Mouse (Mus musculus) heart, embryonic 14.5 days (tissue): ENCODE results near the gene Polg. TPM values are rescaled to one million over a fixed set of nuclear protein-coding genes. Genes with fewer than 3 reads are reported as not detected.

ENCODE experiments used
- ATAC-seq: fragments of 200-750 bp; cut with Nextera tagmentation; 2 replicates; pipeline ENCODE4 v1.8.0; 2017; ENCODE audit warnings: low read depth, moderate TSS enrichment; ENCODE audit not compliant: insufficient number of reproducible peaks, insufficient read depth, low FRiP score
- H3K27ac ChIP-seq, 2 experiments: fragments of 200-500 bp in 1 of 2; fragments of 300-500 bp in 1 of 2; sonication (generic) in 1 of 2; replicated peaks in 1 of 2; 2 replicates each; pipeline ENCODE4 v1.5.1; 2012 to 2014; ENCODE audit warnings: low read depth in 2 of 2, low read length in 2 of 2, control low read depth in 1 of 2, mild to moderate bottlenecking in 1 of 2, mixed read lengths in 1 of 2; ENCODE audit not compliant: control insufficient read depth in 1 of 2, insufficient read depth in 1 of 2
- H3K27me3 ChIP-seq: fragments of 300-500 bp; sonication (generic); 2 replicates; pipeline ENCODE4 v1.6.1; 2014; ENCODE audit warnings: mild to moderate bottlenecking, low read length, control low read depth; ENCODE audit not compliant: control insufficient read depth, insufficient read depth
- H3K36me3 ChIP-seq: fragments of 300-500 bp; sonication (generic); 2 replicates; pipeline ENCODE4 v1.6.1; 2014; ENCODE audit warnings: mild to moderate bottlenecking, control low read depth, low read length, mixed read lengths; ENCODE audit not compliant: control insufficient read depth, insufficient read depth
- H3K4me1 ChIP-seq, 2 experiments: fragments of 200-500 bp in 1 of 2; fragments of 300-500 bp in 1 of 2; sonication (generic) in 1 of 2; 2 replicates each; pipeline ENCODE4 v1.6.1; 2012 to 2014; ENCODE audit warnings: low read length in 2 of 2, control low read depth in 1 of 2, mixed read lengths in 1 of 2; ENCODE audit not compliant: control insufficient read depth in 2 of 2, insufficient read depth in 2 of 2
- H3K4me2 ChIP-seq: fragments of 300-500 bp; sonication (generic); 2 replicates; pipeline ENCODE4 v1.6.1; 2014; ENCODE audit warnings: mild to moderate bottlenecking, low read length
- H3K4me3 ChIP-seq, 2 experiments: fragments of 200-500 bp in 1 of 2; fragments of 300-500 bp in 1 of 2; sonication (generic) in 1 of 2; 2 replicates each; pipeline ENCODE4 v1.5.1; 2012 to 2014; ENCODE audit warnings: low read length in 2 of 2, mild to moderate bottlenecking in 2 of 2, control low read depth in 1 of 2, low read depth in 1 of 2, moderate library complexity in 1 of 2; ENCODE audit not compliant: control insufficient read depth in 1 of 2, insufficient read depth in 1 of 2
- H3K9ac ChIP-seq: fragments of 300-500 bp; sonication (generic); 2 replicates; pipeline ENCODE4 v1.6.1; 2014; ENCODE audit warnings: mild to moderate bottlenecking, low read length
- H3K9me3 ChIP-seq: fragments of 300-500 bp; sonication (generic); 2 replicates; pipeline ENCODE4 v1.6.1; 2016; ENCODE audit warnings: low read length, control low read depth; ENCODE audit not compliant: control insufficient read depth
- WGBS: fragments of 180-500 bp; shearing (Covaris S2); extraction: QIAGEN DNeasy Blood & Tissue Kit; methylation state at CpG from one replicate; pipeline ENCODE4 v1.1.7; 2014; 5-methylcytosine and 5-hydroxymethylcytosine counted together
- polyA plus RNA-seq: library from polyadenylated mRNA; unstranded; fragments of >200 nt; fragmentation: Nextera tagmentation; extraction: Ambion mirVana; gene quantifications from 2 replicates; pipeline ENCODE4 v1.2.1, GENCODE M21; 2014

Polg gene
- polyA plus RNA-seq, 1 experiment from 2014 or later = 31.0 TPM

DNA sequence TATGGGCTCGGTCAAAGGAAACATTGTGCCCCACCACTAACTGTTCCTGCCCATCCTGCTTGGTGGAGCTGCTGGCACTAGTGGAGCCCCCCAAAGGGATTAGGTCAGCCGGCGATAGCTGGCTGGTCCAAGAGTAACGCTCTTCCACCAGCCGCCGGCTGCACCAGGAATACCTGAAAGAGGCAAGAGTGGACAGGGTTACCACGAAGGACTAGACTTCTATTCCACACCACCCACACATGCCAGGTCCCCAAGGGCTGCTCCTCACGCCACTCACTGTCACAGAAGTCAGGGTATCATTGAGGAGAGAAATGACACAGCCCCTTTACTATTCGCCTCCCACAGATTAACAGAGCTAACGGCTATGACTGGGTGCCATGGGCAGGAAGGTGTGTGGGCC, 4.4 kb downstream of the Polg start:
- ATAC-seq = no peak
- Histone ChIP-seq H3K9ac (no peak overlapping the region), H3K27ac (no peak overlapping the region), H3K27me3 (no peaks in the 10 kb centered on the region), H3K36me3 (peaks cover 72% of the 10 kb centered on the region), H3K4me2 (no peak overlapping the region), H3K4me1 (peaks cover 14 to 22% of the 10 kb centered on the region in 2 experiments), H3K4me3 (no peak overlapping the region), H3K9me3 (no peaks in the 10 kb centered on the region)
- WGBS = 91% methylated on average over 10 of the region's 10 CpGs

DNA sequence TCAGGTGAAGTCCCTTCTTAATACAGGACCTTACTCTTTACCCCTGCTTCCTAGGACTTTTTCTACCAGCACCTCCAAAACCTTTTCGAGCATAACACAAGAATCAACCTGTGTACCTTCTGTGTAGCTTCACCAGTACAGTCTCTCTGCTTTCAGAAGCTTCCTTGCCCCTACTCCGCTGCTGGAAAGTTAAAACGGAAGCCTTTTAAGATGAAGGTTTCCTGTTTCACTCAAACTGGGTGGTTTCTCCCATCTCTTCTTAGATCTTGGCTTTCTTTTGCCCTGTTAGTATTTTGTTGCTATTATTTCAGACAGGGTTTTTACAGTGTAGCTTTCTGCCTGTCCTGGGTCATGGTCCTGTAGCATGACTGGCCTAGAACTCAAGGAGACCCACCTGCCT, 18.7 kb downstream of the Polg start:
- Histone ChIP-seq H3K27ac (no peak overlapping the region), H3K4me1 (no peaks in the 10 kb centered on the region), H3K27me3 (no peaks in the 10 kb centered on the region), H3K9ac (no peak overlapping the region), H3K4me3 (no peak overlapping the region), H3K4me2 (no peak overlapping the region), H3K9me3 (no peaks in the 10 kb centered on the region), H3K36me3 (peaks cover 86% of the 10 kb centered on the region)
- no peak for ATAC-seq
- 94% methylated on average over 3 of the region's 3 CpGs for WGBS

DNA sequence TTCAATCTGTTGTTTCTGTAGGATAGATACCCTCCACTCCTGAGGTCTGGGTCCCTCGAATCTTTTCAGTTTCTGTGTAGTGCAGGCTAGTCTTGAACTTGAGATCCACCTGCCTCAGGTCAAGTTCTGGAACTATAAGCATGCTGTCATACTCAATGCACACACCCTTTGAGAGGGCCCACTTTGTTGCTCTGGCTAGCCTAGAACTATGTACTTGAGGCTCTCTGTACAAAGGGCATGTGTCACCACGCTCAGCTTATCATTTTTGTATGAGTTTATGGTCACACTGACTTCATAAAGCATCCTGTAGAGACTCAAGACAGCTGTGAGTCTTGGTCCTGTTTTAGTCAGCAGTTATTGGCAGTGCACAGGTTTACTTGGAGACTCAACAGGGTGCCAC, 19.1 kb downstream of the Polg start:
- no peak overlapping the region for H3K4me3 ChIP-seq
- H3K4me1 ChIP-seq = no peaks in the 10 kb centered on the region
- H3K4me2 ChIP-seq = no peak overlapping the region
- no peak for ATAC-seq
- H3K27me3 ChIP-seq = no peaks in the 10 kb centered on the region
- no peak overlapping the region for H3K27ac ChIP-seq
- 84% methylated on average over 2 of the region's 2 CpGs for WGBS
- H3K9me3 ChIP-seq = no peaks in the 10 kb centered on the region
- no peak overlapping the region for H3K9ac ChIP-seq
- H3K36me3 ChIP-seq = peaks cover 82% of the 10 kb centered on the region

GRCm38 (mm10) chr7:79440035-79440434, 26.1 kb downstream of the Polg start:
- Histone ChIP-seq H3K4me2 (no peak overlapping the region), H3K27me3 (no peaks in the 10 kb centered on the region), H3K9ac (no peak overlapping the region), H3K27ac (no peak overlapping the region), H3K4me3 (no peak overlapping the region), H3K4me1 (no peaks in the 10 kb centered on the region), H3K9me3 (no peaks in the 10 kb centered on the region), H3K36me3 (peaks cover 22% of the 10 kb centered on the region)
- 81% methylated on average over 2 of the region's 2 CpGs for WGBS
- ATAC-seq = no peak

- H3K27me3 ChIP-seq = no peaks in the 10 kb centered on the region
- no peaks in the 10 kb centered on the region for H3K9me3 ChIP-seq
- no peak overlapping the region for H3K4me3 ChIP-seq
- 59% methylated on average over 5 of the region's 5 CpGs for WGBS
- H3K27ac ChIP-seq = no peak overlapping the region
- no peak overlapping the region for H3K4me2 ChIP-seq
- no peak overlapping the region for H3K9ac ChIP-seq
- no peak for ATAC-seq
- H3K4me1 ChIP-seq = 0 out of 4 replicates have a peak, but pooled peaks cover 0 to 6% of the 10 kb centered on the region in 2 experiments
- 0 out of 2 replicates have a peak, but pooled peaks cover 3% of the 10 kb centered on the region for H3K36me3 ChIP-seq
Measured at GRCm38 (mm10) chr7:79428243-79428642, 37.9 kb downstream of the Polg start.

DNA sequence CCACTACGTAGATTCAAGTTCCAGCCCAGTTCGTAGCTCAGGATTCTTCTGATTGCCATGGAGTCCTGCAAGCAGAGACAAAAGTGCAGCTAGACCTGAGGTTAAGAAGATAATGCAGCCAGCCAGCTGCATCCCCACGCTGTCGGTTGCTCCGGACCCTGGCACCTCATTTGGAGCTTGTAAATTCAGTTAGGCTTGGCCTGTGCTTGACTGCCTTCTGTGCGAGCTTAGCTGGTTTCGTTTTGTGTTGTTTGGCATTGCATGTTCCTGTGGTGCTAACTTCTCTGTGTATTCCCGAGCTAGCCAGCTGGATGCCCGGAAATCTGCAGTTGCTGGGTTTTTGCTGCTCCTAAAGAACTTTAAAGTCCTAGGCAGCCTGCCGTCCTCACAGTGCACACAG, 40.4 kb downstream of the Polg start:
- no peak for ATAC-seq
- H3K4me2 ChIP-seq = no peak overlapping the region
- 83% methylated on average over 10 of the region's 10 CpGs for WGBS

GRCm38 (mm10) chr7:79422876-79423275, 43.3 kb downstream of the Polg start:
- WGBS = 87% methylated on average over 10 of the region's 10 CpGs
- ATAC-seq = no peak
- no peak overlapping the region for H3K9ac ChIP-seq
- H3K4me2 ChIP-seq = no peak overlapping the region
- H3K9me3 ChIP-seq = no peaks in the 10 kb centered on the region
- no peak overlapping the region for H3K4me3 ChIP-seq
- no peak overlapping the region for H3K27ac ChIP-seq
- no peaks in the 10 kb centered on the region for H3K27me3 ChIP-seq
- 0 out of 2 replicates have a peak, but pooled peaks cover 7% of the 10 kb centered on the region for H3K36me3 ChIP-seq
- no peaks in the 10 kb centered on the region for H3K4me1 ChIP-seq

More for the DNA sequence above, 40.4 kb downstream of the Polg start:
- Histone ChIP-seq H3K36me3 (0 out of 2 replicates have a peak, but pooled peaks cover 3% of the 10 kb centered on the region), H3K4me1 (0 out of 4 replicates have a peak, but pooled peaks cover 0 to 6% of the 10 kb centered on the region in 2 experiments), H3K9ac (no peak overlapping the region), H3K9me3 (no peaks in the 10 kb centered on the region), H3K27me3 (no peaks in the 10 kb centered on the region), H3K27ac (no peak overlapping the region), H3K4me3 (no peak overlapping the region)

DNA sequence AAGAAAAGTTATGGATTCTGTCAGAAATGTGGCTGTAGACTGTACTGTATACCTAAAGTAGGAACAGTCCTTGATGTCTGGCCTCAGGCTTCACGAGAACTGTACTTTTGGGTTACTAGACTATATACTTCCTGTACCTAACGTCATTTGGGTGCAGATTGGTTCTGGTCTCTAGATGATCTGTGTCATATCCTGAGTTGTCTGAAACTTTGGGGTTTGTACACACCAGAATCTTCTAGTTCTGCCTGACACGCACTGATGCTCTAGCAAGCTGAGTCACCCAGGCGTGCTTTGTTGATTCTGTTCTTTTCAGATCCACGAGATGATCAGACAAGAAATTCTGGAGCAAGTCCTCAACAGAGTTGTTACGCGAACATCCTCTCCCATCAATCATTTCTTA, 46.2 kb downstream of the Polg start:
- Histone ChIP-seq H3K4me2 (no peak overlapping the region), H3K27me3 (no peaks in the 10 kb centered on the region), H3K27ac (no peak overlapping the region), H3K4me1 (no peaks in the 10 kb centered on the region), H3K4me3 (no peak overlapping the region), H3K9me3 (no peaks in the 10 kb centered on the region), H3K9ac (no peak overlapping the region), H3K36me3 (0 out of 2 replicates have a peak, but pooled peaks cover 7% of the 10 kb centered on the region)
- no peak for ATAC-seq
- 89% methylated on average over 7 of the region's 7 CpGs for WGBS
